Mouse (Mus musculus): ENCODE data around the gene Mfrp. TPM values are rescaled to one million over a fixed set of nuclear protein-coding genes. Genes with fewer than 3 reads are reported as not detected.

Mfrp gene
- total and polyA plus RNA-seq, 2 experiments from 2014 or later, result 0.05 to 2.8 TPM

GRCm38 (mm10) chr9:44144023-44144717 lies 42.6 kb downstream of the Mfrp start:
- DNase-seq (ENCODE audit: low spot score), result no peak
- no peak for ATAC-seq (ENCODE audit: low FRiP score)

DNA sequence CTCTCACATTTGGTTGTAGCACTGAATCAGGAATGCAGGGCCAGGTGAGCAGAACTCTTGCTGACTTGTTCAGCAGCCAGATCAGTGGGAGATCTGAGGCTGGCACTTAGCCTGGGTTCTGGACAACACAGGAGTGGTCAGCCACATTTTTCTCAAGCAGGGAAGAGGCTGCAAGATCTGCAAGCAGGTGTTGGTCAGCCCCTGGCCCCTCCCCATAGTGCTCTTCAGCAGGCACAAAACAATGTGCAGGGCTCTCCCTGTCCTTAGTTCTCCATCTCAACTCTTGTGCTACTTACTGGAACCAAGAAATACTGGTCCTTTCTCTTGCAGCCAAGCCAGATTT lies 43.2 kb downstream of the Mfrp start:
- no peak for DNase-seq (ENCODE audit: low spot score)
- Histone ChIP-seq H3K27ac (ENCODE audit: low read depth, low read length) (no peak overlapping the region), H3K4me3 (ENCODE audit: low read depth, low read length) (no peak overlapping the region), H3K4me1 (ENCODE audit: insufficient read depth, low read length) (no peaks in the 10 kb centered on the region), H3K9ac (replicated peaks; ENCODE audit: low read length, poor library complexity, severe bottlenecking) (no peak overlapping the region), H3K36me3 (ENCODE audit: insufficient read depth, low read length) (peaks cover 10% of the 10 kb centered on the region; the same call in 1 of the 2 replicates), H3K9me3 (ENCODE audit: low read length) (no peaks in the 10 kb centered on the region), H3K4me2 (ENCODE audit: low read depth, low read length, poor library complexity, severe bottlenecking) (no peak overlapping the region), H3K27me3 (ENCODE audit: insufficient read depth, low read length) (no peaks in the 10 kb centered on the region)
- ATAC-seq (ENCODE audit: low FRiP score), result no peak
- TF ChIP-seq CTCF (IDR thresholded peaks at IDR 0.05), result no peak

More at GRCm38 (mm10) chr9:44144023-44144717, 42.6 kb downstream of the Mfrp start:
- Histone ChIP-seq H3K9ac (replicated peaks; ENCODE audit: low read length, poor library complexity, severe bottlenecking) (no peak overlapping the region), H3K36me3 (ENCODE audit: insufficient read depth, low read length) (peaks cover 10% of the 10 kb centered on the region; the same call in 1 of the 2 replicates), H3K27ac (ENCODE audit: low read depth, low read length) (no peak overlapping the region), H3K9me3 (ENCODE audit: low read length) (no peaks in the 10 kb centered on the region), H3K4me1 (ENCODE audit: insufficient read depth, low read length) (no peaks in the 10 kb centered on the region), H3K27me3 (ENCODE audit: insufficient read depth, low read length) (no peaks in the 10 kb centered on the region), H3K4me2 (ENCODE audit: low read depth, low read length, poor library complexity, severe bottlenecking) (no peak overlapping the region), H3K4me3 (ENCODE audit: low read depth, low read length) (no peak overlapping the region)
- TF ChIP-seq CTCF (IDR thresholded peaks at IDR 0.05), result peak; percentile 23
- 39% methylated on average over 5 of the region's 8 CpGs for WGBS

DNA sequence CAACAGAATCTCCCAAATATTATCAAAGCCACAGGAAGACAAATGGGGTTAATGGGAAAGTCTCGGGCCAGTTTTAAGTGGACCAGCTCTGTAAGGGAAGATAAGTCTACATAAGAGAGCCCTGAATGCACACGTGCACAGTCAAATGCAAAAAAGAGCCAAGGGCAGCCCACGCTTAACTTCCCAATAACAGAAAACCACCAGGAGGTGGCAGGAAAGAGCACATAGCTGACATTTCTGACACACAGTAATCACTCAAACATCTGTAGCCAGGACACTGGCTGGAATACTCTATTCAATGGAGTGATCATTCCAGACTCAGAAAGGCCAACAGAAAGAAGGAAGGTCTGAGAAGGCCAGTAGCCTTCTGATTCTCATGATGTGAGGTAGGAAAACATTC lies 45.8 kb downstream of the Mfrp start:
- WGBS, result 47% methylated on average over 3 of the region's 3 CpGs
- Histone ChIP-seq H3K9me3 (ENCODE audit: low read length) (no peaks in the 10 kb centered on the region), H3K27me3 (ENCODE audit: insufficient read depth, low read length) (no peaks in the 10 kb centered on the region), H3K4me2 (ENCODE audit: low read depth, low read length, poor library complexity, severe bottlenecking) (no peak overlapping the region), H3K36me3 (ENCODE audit: insufficient read depth, low read length) (peaks cover 7% of the 10 kb centered on the region), H3K4me1 (ENCODE audit: insufficient read depth, low read length) (no peaks in the 10 kb centered on the region), H3K27ac (ENCODE audit: low read depth, low read length) (no peak overlapping the region), H3K9ac (replicated peaks; ENCODE audit: low read length, poor library complexity, severe bottlenecking) (no peak overlapping the region), H3K4me3 (ENCODE audit: low read depth, low read length) (no peak overlapping the region)
- ATAC-seq (ENCODE audit: low FRiP score) (no peak), DNase-seq (ENCODE audit: low spot score) (no peak)
- peak; percentile 71 for TF ChIP-seq CTCF (IDR thresholded peaks at IDR 0.05)

Other genes starting within 250 kb of the Mfrp start
- gene Thy1, start 58.3 kb upstream of the Mfrp start, total RNA-seq (2014; rRNA removed), result 52.8 and 98.0 TPM in 2 replicates
- gene Thy1, start 58.3 kb upstream of the Mfrp start, polyA plus RNA-seq (2015; fragmentation: Nextera tagmentation; extraction: Ambion mirVana), result 24.7 and 28.8 TPM in 2 replicates
- 7.5 and 8.0 TPM in 2 replicates for gene Usp2, start 34.7 kb upstream of the Mfrp start, total RNA-seq (2014; rRNA removed)
- gene Usp2, start 34.7 kb upstream of the Mfrp start, polyA plus RNA-seq (2015; fragmentation: Nextera tagmentation; extraction: Ambion mirVana), result 14.5 and 15.1 TPM in 2 replicates
- gene C1qtnf5, start 5.5 kb downstream of the Mfrp start, total RNA-seq (2014; rRNA removed), result 16.6 and 29.0 TPM in 2 replicates
- gene C1qtnf5, start 5.5 kb downstream of the Mfrp start, polyA plus RNA-seq (2015; fragmentation: Nextera tagmentation; extraction: Ambion mirVana), result 9.9 and 10.7 TPM in 2 replicates
- gene Gm49380, start 11.8 kb downstream of the Mfrp start, total RNA-seq (2014; rRNA removed), result not detected in 2 replicates
- 0.07 and 0.27 TPM in 2 replicates for gene Gm49380, start 11.8 kb downstream of the Mfrp start, polyA plus RNA-seq (2015; fragmentation: Nextera tagmentation; extraction: Ambion mirVana)
- 13.0 and 15.0 TPM in 2 replicates for gene Rnf26, start 11.8 kb downstream of the Mfrp start, total RNA-seq (2014; rRNA removed)
- 33.4 and 34.1 TPM in 2 replicates for gene Rnf26, start 11.8 kb downstream of the Mfrp start, polyA plus RNA-seq (2015; fragmentation: Nextera tagmentation; extraction: Ambion mirVana)
- gene Mcam, start 32.7 kb downstream of the Mfrp start, total RNA-seq (2014; rRNA removed), result 14.6 and 19.9 TPM in 2 replicates
- gene Mcam, start 32.7 kb downstream of the Mfrp start, polyA plus RNA-seq (2015; fragmentation: Nextera tagmentation; extraction: Ambion mirVana), result 4.4 TPM in 2 replicates
- gene Cbl, start 132.3 kb downstream of the Mfrp start, total RNA-seq (2014; rRNA removed), result 32.1 and 43.9 TPM in 2 replicates
- gene Cbl, start 132.3 kb downstream of the Mfrp start, polyA plus RNA-seq (2015; fragmentation: Nextera tagmentation; extraction: Ambion mirVana), result 14.7 and 17.3 TPM in 2 replicates
- gene Ccdc153, start 138.9 kb downstream of the Mfrp start, total RNA-seq (2014; rRNA removed), result 3.0 and 6.1 TPM in 2 replicates
- gene Ccdc153, start 138.9 kb downstream of the Mfrp start, polyA plus RNA-seq (2015; fragmentation: Nextera tagmentation; extraction: Ambion mirVana), result 2.7 TPM in 2 replicates
- 0.27 TPM in 1 of 2 replicates, not detected in the other for gene Pdzd3, start 149.7 kb downstream of the Mfrp start, total RNA-seq (2014; rRNA removed)
- gene Pdzd3, start 149.7 kb downstream of the Mfrp start, polyA plus RNA-seq (2015; fragmentation: Nextera tagmentation; extraction: Ambion mirVana), result 0.58 and 0.63 TPM in 2 replicates
- gene Nlrx1, start 166.9 kb downstream of the Mfrp start, total RNA-seq (2014; rRNA removed), result 4.2 and 6.2 TPM in 2 replicates
- gene Nlrx1, start 166.9 kb downstream of the Mfrp start, polyA plus RNA-seq (2015; fragmentation: Nextera tagmentation; extraction: Ambion mirVana), result 6.0 and 6.9 TPM in 2 replicates
- gene Abcg4, start 186.9 kb downstream of the Mfrp start, total RNA-seq (2014; rRNA removed), result 60.0 and 65.8 TPM in 2 replicates
- gene Abcg4, start 186.9 kb downstream of the Mfrp start, polyA plus RNA-seq (2015; fragmentation: Nextera tagmentation; extraction: Ambion mirVana), result 27.9 and 28.2 TPM in 2 replicates
- 21.8 and 25.3 TPM in 2 replicates for gene Hinfp, start 203.9 kb downstream of the Mfrp start, total RNA-seq (2014; rRNA removed)
- 15.2 and 15.4 TPM in 2 replicates for gene Hinfp, start 203.9 kb downstream of the Mfrp start, polyA plus RNA-seq (2015; fragmentation: Nextera tagmentation; extraction: Ambion mirVana)
- 48.9 and 57.1 TPM in 2 replicates for gene C2cd2l, start 218.6 kb downstream of the Mfrp start, total RNA-seq (2014; rRNA removed)
- gene C2cd2l, start 218.6 kb downstream of the Mfrp start, polyA plus RNA-seq (2015; fragmentation: Nextera tagmentation; extraction: Ambion mirVana), result 22.6 and 23.6 TPM in 2 replicates
- 23.2 and 27.2 TPM in 2 replicates for gene Dpagt1, start 224.3 kb downstream of the Mfrp start, total RNA-seq (2014; rRNA removed)
- 33.6 and 34.1 TPM in 2 replicates for gene Dpagt1, start 224.3 kb downstream of the Mfrp start, polyA plus RNA-seq (2015; fragmentation: Nextera tagmentation; extraction: Ambion mirVana)
- gene H2afx, start 233.0 kb downstream of the Mfrp start, total RNA-seq (2014; rRNA removed), result 91.7 and 145 TPM in 2 replicates
- gene H2afx, start 233.0 kb downstream of the Mfrp start, polyA plus RNA-seq (2015; fragmentation: Nextera tagmentation; extraction: Ambion mirVana), result 112 and 119 TPM in 2 replicates
- 30.1 and 31.7 TPM in 2 replicates for gene Hmbs, start 242.5 kb downstream of the Mfrp start, total RNA-seq (2014; rRNA removed)
- 55.5 and 56.9 TPM in 2 replicates for gene Hmbs, start 242.5 kb downstream of the Mfrp start, polyA plus RNA-seq (2015; fragmentation: Nextera tagmentation; extraction: Ambion mirVana)

All from midbrain, postnatal 0 days (tissue).